Mouse (Mus musculus) brain, embryonic 14.5 days (tissue): ENCODE measurements around the gene Phkb.

ENCODE experiments used
- CTCF ChIP-seq: fragments of 200-500 bp; IDR thresholded peaks from 2 replicates; pipeline ENCODE4 v1.5.1; 2012; ENCODE audit warnings: inconsistent platforms, mild to moderate bottlenecking, moderate library complexity, borderline replicate concordance; ENCODE audit not compliant: insufficient read depth, insufficient read length; ENCODE audit errors: extremely low read depth
- POLR2A ChIP-seq: fragments of 200-500 bp; IDR thresholded peaks from 2 replicates; pipeline ENCODE4 v1.6.1; 2012; ENCODE audit warnings: mild to moderate bottlenecking, inconsistent platforms, borderline replicate concordance; ENCODE audit not compliant: poor library complexity, insufficient read depth, insufficient read length, severe bottlenecking; ENCODE audit errors: extremely low read depth

DNA sequence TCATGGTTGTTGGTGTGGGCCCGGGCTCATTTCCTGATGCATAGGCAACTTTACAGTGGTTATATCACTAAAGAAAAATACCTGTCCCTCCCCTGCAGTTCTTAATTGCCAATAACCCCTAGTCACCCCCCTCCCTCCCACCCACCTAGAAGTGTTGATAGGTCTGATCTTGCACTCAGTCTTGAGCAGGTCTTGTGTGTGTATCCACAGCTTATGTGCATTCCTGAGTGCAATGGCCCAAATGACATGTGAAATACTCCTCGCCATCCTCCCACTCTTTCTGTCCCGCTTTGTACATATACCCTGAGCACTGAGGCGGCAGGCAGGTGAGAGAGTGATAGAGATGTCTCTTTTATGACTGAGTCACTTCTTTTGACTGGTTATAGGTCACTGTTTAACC is 119.1 kb downstream of the Phkb start:
- TF ChIP-seq CTCF, result no peak
- no peak for TF ChIP-seq POLR2A
